Mouse (Mus musculus): ENCODE results near the gene Drd1.

Gene Drd1

GRCm38 (mm10) chr13:54076762-54077460 lies 21.4 kb upstream of the Drd1 start:
- in situ Hi-C loops (cut with MboI; ENCODE audit: low pct_unique_long_range_greater_than_20kb in 1 of 2, low sequenced_read_pairs in 2 of 2, unreplicated experiment in 1 of 2), result no loop called here

- in situ Hi-C loops (cut with MboI; ENCODE audit: low pct_unique_long_range_greater_than_20kb in 1 of 2, low sequenced_read_pairs in 2 of 2, unreplicated experiment in 1 of 2), result no loop called here
Observed at GRCm38 (mm10) chr13:54076051-54076450, 20.5 kb upstream of the Drd1 start.

- in situ Hi-C loops (cut with MboI; ENCODE audit: low pct_unique_long_range_greater_than_20kb in 1 of 2, low sequenced_read_pairs in 2 of 2, unreplicated experiment in 1 of 2), result no loop called here
Observed at GRCm38 (mm10) chr13:54075416-54075815, 19.9 kb upstream of the Drd1 start.

GRCm38 (mm10) chr13:54073491-54073890 lies 18.0 kb upstream of the Drd1 start:
- in situ Hi-C loops (cut with MboI; ENCODE audit: low pct_unique_long_range_greater_than_20kb in 1 of 2, low sequenced_read_pairs in 2 of 2, unreplicated experiment in 1 of 2), result loop anchor here in 1 of 2 experiments (25.0 kb wide), 1 partner anchor 286 kb away; no protein-coding TSS in a partner anchor

- in situ Hi-C loops (cut with MboI; ENCODE audit: low pct_unique_long_range_greater_than_20kb in 1 of 2, low sequenced_read_pairs in 2 of 2, unreplicated experiment in 1 of 2), result loop anchor here in 1 of 2 experiments (25.0 kb wide), 1 partner anchor 286 kb away; no protein-coding TSS in a partner anchor
Observed at GRCm38 (mm10) chr13:54073066-54073465, 17.6 kb upstream of the Drd1 start.

GRCm38 (mm10) chr13:54072526-54073057 lies 17.1 kb upstream of the Drd1 start:
- in situ Hi-C loops (cut with MboI; ENCODE audit: low pct_unique_long_range_greater_than_20kb in 1 of 2, low sequenced_read_pairs in 2 of 2, unreplicated experiment in 1 of 2), result loop anchor here in 1 of 2 experiments (25.0 kb wide), 1 partner anchor 285 kb away; no protein-coding TSS in a partner anchor

GRCm38 (mm10) chr13:54071606-54072331 lies 16.3 kb upstream of the Drd1 start, which contains the start of gene Sfxn1:
Gene Sfxn1 (plus strand): TSS chr13:54071869.
- in situ Hi-C loops (cut with MboI; ENCODE audit: low pct_unique_long_range_greater_than_20kb in 1 of 2, low sequenced_read_pairs in 2 of 2, unreplicated experiment in 1 of 2), result loop anchor here in 1 of 2 experiments (25.0 kb wide), 1 partner anchor 284 kb away; no protein-coding TSS in a partner anchor

- in situ Hi-C loops (cut with MboI; ENCODE audit: low pct_unique_long_range_greater_than_20kb in 1 of 2, low sequenced_read_pairs in 2 of 2, unreplicated experiment in 1 of 2), result loop anchor here in 1 of 2 experiments (25.0 kb wide), 1 partner anchor 284 kb away; no protein-coding TSS in a partner anchor
Observed at GRCm38 (mm10) chr13:54071011-54071410, 15.5 kb upstream of the Drd1 start.

GRCm38 (mm10) chr13:54067617-54068166 lies 12.2 kb upstream of the Drd1 start:
- in situ Hi-C loops (cut with MboI; ENCODE audit: low pct_unique_long_range_greater_than_20kb in 1 of 2, low sequenced_read_pairs in 2 of 2, unreplicated experiment in 1 of 2), result loop anchor here in 1 of 2 experiments (25.0 kb wide), 1 partner anchor 280 kb away; no protein-coding TSS in a partner anchor

- in situ Hi-C loops (cut with MboI; ENCODE audit: low pct_unique_long_range_greater_than_20kb in 1 of 2, low sequenced_read_pairs in 2 of 2, unreplicated experiment in 1 of 2), result loop anchor here in 1 of 2 experiments (25.0 kb wide), 1 partner anchor 279 kb away; no protein-coding TSS in a partner anchor
Observed at GRCm38 (mm10) chr13:54066081-54066746, 10.7 kb upstream of the Drd1 start.

- in situ Hi-C loops (cut with MboI; ENCODE audit: low pct_unique_long_range_greater_than_20kb in 1 of 2, low sequenced_read_pairs in 2 of 2, unreplicated experiment in 1 of 2), result loop anchor here in 1 of 2 experiments (25.0 kb wide), 1 partner anchor 276 kb away; no protein-coding TSS in a partner anchor
Observed at GRCm38 (mm10) chr13:54063292-54063691, 7.8 kb upstream of the Drd1 start.

GRCm38 (mm10) chr13:54062068-54062467 lies 6.6 kb upstream of the Drd1 start:
- in situ Hi-C loops (cut with MboI; ENCODE audit: low pct_unique_long_range_greater_than_20kb in 1 of 2, low sequenced_read_pairs in 2 of 2, unreplicated experiment in 1 of 2), result loop anchor here in 1 of 2 experiments (25.0 kb wide), 1 partner anchor 275 kb away; no protein-coding TSS in a partner anchor

GRCm38 (mm10) chr13:54054962-54055361 lies 543 bp downstream of the Drd1 start:
- in situ Hi-C loops (cut with MboI; ENCODE audit: low pct_unique_long_range_greater_than_20kb in 1 of 2, low sequenced_read_pairs in 2 of 2, unreplicated experiment in 1 of 2), result loop anchor here (10.0 to 25.0 kb wide), 3 partner anchors 240 to 270 kb away; no protein-coding TSS in a partner anchor

- in situ Hi-C loops (cut with MboI; ENCODE audit: low pct_unique_long_range_greater_than_20kb in 1 of 2, low sequenced_read_pairs in 2 of 2, unreplicated experiment in 1 of 2), result loop anchor here (10.0 to 25.0 kb wide), 3 partner anchors 237 to 267 kb away; no protein-coding TSS in a partner anchor
Observed at GRCm38 (mm10) chr13:54051641-54052040, 3.9 kb downstream of the Drd1 start.

GRCm38 (mm10) chr13:54048679-54049352 lies 6.7 kb downstream of the Drd1 start:
- in situ Hi-C loops (cut with MboI; ENCODE audit: low pct_unique_long_range_greater_than_20kb in 1 of 2, low sequenced_read_pairs in 2 of 2, unreplicated experiment in 1 of 2), result no loop called here

GRCm38 (mm10) chr13:54040256-54040655 lies 15.2 kb downstream of the Drd1 start:
- in situ Hi-C loops (cut with MboI; ENCODE audit: low pct_unique_long_range_greater_than_20kb in 1 of 2, low sequenced_read_pairs in 2 of 2, unreplicated experiment in 1 of 2), result no loop called here

- in situ Hi-C loops (cut with MboI; ENCODE audit: low pct_unique_long_range_greater_than_20kb in 1 of 2, low sequenced_read_pairs in 2 of 2, unreplicated experiment in 1 of 2), result no loop called here
Observed at GRCm38 (mm10) chr13:54037936-54038335, 17.6 kb downstream of the Drd1 start.

Measured in mouse embryonic stem cell (cell line).